Mouse (Mus musculus) kidney, embryonic 15.5 days (tissue): ENCODE measurements around the gene Fntb. TPM values are rescaled to one million over a fixed set of nuclear protein-coding genes. Genes with fewer than 3 reads are reported as not detected.

ENCODE experiments used
- ATAC-seq: fragments of 200-750 bp; cut with Nextera tagmentation; replicated peaks from 2 replicates; pipeline ENCODE4 v1.8.0; 2017; ENCODE audit warnings: moderate TSS enrichment; ENCODE audit not compliant: low FRiP score
- H3K27ac ChIP-seq: fragments of 300-500 bp; sonication (generic); 2 replicates; pipeline ENCODE4 v1.5.1; 2015; ENCODE audit warnings: mild to moderate bottlenecking, inconsistent platforms
- H3K27me3 ChIP-seq: fragments of 300-500 bp; sonication (generic); 2 replicates; pipeline ENCODE4 v1.6.1; 2015; ENCODE audit warnings: inconsistent platforms
- H3K36me3 ChIP-seq: fragments of 300-500 bp; sonication (generic); 2 replicates; pipeline ENCODE4 v1.6.1; 2015; ENCODE audit warnings: inconsistent platforms
- H3K4me1 ChIP-seq: fragments of 300-500 bp; sonication (generic); 2 replicates; pipeline ENCODE4 v1.6.1; 2015; ENCODE audit warnings: inconsistent platforms
- H3K4me2 ChIP-seq: fragments of 300-500 bp; sonication (generic); 2 replicates; pipeline ENCODE4 v1.6.1; 2015; ENCODE audit warnings: moderate library complexity, mild to moderate bottlenecking, inconsistent platforms
- H3K4me3 ChIP-seq: fragments of 300-500 bp; sonication (generic); replicated peaks from 2 replicates; pipeline ENCODE4 v1.5.1; 2015; ENCODE audit warnings: mild to moderate bottlenecking, inconsistent platforms
- H3K9ac ChIP-seq: fragments of 300-500 bp; sonication (generic); 2 replicates; pipeline ENCODE4 v1.6.1; 2015; ENCODE audit warnings: mild to moderate bottlenecking, inconsistent platforms
- H3K9me3 ChIP-seq: fragments of 300-500 bp; sonication (generic); replicated peaks from 2 replicates; pipeline ENCODE4 v1.6.1; 2016; ENCODE audit warnings: inconsistent platforms
- WGBS: fragments of 180-500 bp; shearing (Covaris S2); methylation state at CpG from one replicate; pipeline ENCODE4 v1.1.7; 2015; ENCODE audit warnings: mixed read lengths; 5-methylcytosine and 5-hydroxymethylcytosine counted together
- polyA plus RNA-seq: library from polyadenylated mRNA; unstranded; fragments of >200 nt; fragmentation: Nextera tagmentation; extraction: Ambion mirVana; gene quantifications from 2 replicates; pipeline ENCODE4 v1.2.1, GENCODE M21; 2015

Fntb gene
- polyA plus RNA-seq, 1 experiment from 2014 or later, result 43.7 TPM

DNA sequence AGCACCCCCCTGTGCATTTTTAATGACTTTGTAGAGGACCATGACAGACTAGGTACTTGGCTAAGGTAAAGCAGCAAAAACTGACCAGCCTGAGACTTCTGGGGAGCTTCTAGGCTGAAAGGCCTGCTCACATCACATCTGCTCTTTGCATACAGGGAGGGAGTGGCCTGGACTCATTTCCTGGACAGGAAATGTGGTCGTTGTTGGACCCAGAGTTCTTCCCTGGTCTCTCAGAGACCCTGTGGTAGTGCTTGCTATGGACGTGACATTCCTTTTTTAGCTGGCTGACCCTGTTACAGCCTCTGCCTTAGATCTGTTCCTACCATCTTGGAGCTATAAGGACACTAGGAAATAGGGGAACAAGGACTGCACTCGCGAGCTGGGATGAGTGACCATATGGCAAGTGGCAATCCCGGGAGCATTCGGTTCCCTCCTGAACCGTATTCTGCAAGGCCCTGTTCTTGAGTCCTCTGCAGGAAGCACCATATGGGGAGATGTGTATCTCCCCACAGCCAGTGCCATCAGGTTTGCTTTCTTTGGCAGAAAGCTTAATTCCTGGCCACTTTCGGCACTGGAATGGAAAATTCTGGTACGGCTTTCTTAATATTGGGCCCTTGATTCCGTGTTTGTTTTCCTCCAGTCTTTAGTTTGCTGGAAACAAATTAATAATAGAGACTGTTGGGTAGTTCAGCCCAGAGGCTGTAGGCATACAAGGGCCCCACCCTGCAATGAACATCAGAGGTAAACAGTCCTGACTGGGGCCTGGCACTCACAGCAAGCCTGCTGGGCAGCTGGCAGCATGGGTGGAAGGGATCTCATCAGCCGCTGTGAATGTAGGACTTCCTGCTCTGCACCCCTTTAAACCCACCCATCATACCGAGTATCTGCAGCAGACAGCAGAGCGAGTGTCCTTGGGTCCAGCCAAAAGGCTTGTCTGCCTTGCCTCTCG lies 166.6 kb downstream of the Fntb start:
- Histone ChIP-seq H3K4me3 (no peak overlapping the region), H3K9ac (no peak overlapping the region), H3K36me3 (peaks cover 20% of the 10 kb centered on the region), H3K4me1 (peaks cover 6% of the 10 kb centered on the region; the same call in 1 of the 2 replicates), H3K27ac (no peak overlapping the region), H3K27me3 (no peaks in the 10 kb centered on the region), H3K4me2 (no peak overlapping the region), H3K9me3 (no peaks in the 10 kb centered on the region)
- ATAC-seq, result no peak
- WGBS, result 55% methylated on average over 14 of the region's 14 CpGs

DNA sequence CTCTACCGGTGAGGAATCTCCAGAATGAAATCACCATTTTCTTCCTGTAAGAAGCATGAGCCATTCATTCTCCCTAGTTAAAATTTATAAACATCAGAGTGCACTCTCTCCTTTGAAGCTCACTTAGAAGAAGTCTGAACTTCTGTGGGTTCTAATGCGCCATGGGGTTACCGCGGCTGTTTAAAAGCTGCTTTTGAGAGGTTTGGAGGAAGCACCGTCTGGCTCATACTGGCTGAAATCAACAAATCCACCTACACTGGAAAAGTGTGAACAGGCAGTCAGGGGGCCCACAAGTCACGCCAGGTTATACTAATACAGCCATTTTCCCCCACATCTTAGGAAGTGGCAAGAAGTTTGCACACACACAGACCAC lies 167.3 kb downstream of the Fntb start:
- ATAC-seq, result no peak
- H3K36me3 ChIP-seq, result peaks cover 27% of the 10 kb centered on the region
- H3K27me3 ChIP-seq, result no peaks in the 10 kb centered on the region
- no peaks in the 10 kb centered on the region for H3K9me3 ChIP-seq
- H3K4me3 ChIP-seq, result no peak overlapping the region
- H3K4me2 ChIP-seq, result no peak overlapping the region
- no peak overlapping the region for H3K9ac ChIP-seq
- H3K4me1 ChIP-seq, result peaks cover 2% of the 10 kb centered on the region; the same call in 1 of the 2 replicates
- WGBS, result 88% methylated on average over 6 of the region's 6 CpGs
- no peak overlapping the region for H3K27ac ChIP-seq

DNA sequence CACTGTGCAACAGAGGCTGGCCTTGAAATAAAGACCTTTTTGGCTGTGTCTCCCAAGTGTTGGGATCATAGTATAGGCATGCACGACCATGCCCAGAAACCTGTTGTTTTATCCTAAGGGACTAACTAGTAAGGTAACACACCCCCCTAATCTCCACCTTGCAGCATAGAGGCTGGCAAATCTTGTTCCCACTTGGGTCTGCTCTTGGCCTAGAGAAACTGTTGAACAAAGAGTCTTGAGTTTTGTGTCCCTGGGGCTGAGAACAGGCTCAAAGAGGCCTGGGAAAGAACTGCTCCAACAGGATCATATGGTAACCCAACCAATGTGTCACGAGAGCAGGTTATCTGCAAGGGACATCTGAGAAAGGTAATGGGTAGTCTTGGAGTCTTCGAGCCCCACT lies 169.0 kb downstream of the Fntb start:
- Histone ChIP-seq H3K27ac (no peak overlapping the region), H3K9me3 (no peaks in the 10 kb centered on the region), H3K4me1 (no peaks in the 10 kb centered on the region), H3K4me2 (no peak overlapping the region), H3K27me3 (no peaks in the 10 kb centered on the region), H3K9ac (no peak overlapping the region), H3K36me3 (peaks cover 44% of the 10 kb centered on the region), H3K4me3 (no peak overlapping the region)
- ATAC-seq, result no peak
- WGBS, result 80% methylated on average over 3 of the region's 3 CpGs

DNA sequence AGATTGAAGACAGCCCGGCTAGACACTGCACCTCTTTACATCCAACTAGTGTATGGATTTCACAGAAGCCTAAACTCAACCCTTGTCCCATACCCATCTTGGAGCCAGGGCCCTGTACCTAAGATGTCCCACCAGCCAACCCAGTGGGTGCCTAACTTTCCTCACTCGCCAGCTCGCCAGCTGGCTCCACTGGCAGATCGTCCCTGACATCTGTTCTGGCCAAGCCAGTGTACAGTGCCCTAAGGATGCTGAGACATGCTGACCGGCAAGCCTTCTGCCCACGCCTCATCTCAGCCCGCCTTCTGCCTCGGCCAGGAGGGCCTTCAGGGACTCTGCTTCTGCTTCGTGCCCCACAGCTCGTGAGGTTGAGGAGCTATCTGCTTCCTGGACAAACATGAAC lies 170.8 kb downstream of the Fntb start:
- Histone ChIP-seq H3K4me3 (no peak overlapping the region), H3K36me3 (peaks cover 62% of the 10 kb centered on the region), H3K9ac (no peak overlapping the region), H3K27ac (no peak overlapping the region), H3K9me3 (no peaks in the 10 kb centered on the region), H3K27me3 (no peaks in the 10 kb centered on the region), H3K4me1 (no peaks in the 10 kb centered on the region), H3K4me2 (no peak overlapping the region)
- WGBS, result 90% methylated on average over 10 of the region's 10 CpGs
- no peak for ATAC-seq

DNA sequence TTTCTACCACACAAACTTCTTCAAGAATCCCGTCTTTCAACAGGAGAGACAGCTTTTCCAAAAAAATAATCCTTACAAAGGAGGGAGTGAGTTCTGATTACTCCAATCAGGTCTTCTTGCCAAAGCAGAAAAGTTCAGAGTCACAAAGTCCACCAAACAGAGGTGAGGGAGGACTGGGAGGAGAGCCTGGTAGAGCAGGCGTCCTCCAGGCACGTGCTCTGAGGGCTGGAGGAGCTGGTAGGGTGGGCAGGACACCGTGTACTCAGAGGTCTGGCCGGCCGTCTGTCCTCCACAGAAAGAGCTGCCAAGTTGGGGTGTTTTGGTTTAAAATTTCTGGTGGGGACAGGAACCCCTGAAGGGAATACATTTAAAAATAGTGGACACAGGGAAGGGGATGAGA lies 172.6 kb downstream of the Fntb start:
- whole genome bisulfite sequencing, result 85% methylated on average over 6 of the region's 6 CpGs
- H3K36me3 ChIP-seq, result peaks cover 80% of the 10 kb centered on the region

DNA sequence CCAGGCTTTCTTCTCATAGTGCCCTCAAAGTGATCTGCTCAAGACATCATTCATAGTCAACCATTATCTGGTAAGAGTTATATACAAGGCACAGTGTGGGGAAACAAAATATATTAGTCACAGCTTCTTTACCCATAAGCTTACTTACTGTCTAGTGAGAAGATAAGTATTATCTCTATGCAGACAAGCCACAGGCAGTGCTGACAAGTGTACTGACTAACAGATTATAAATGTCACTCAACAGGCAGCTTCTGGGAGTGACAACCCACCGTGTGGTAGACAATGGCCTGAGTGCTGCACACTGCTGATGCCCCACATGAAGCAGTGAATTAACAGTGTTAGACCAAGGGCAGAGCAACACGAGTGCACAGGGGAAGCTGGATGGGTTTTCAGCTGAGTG lies 176.1 kb downstream of the Fntb start:
- no peak overlapping the region for H3K27ac ChIP-seq
- 72% methylated on average over 2 of the region's 2 CpGs for WGBS
- H3K27me3 ChIP-seq, result no peaks in the 10 kb centered on the region
- ATAC-seq, result no peak
- H3K36me3 ChIP-seq, result peaks cover 99% of the 10 kb centered on the region
- H3K4me2 ChIP-seq, result no peak overlapping the region
- H3K9me3 ChIP-seq, result no peaks in the 10 kb centered on the region
- H3K4me1 ChIP-seq, result no peaks in the 10 kb centered on the region
- no peak overlapping the region for H3K4me3 ChIP-seq
- H3K9ac ChIP-seq, result no peak overlapping the region

More for the DNA sequence above, 172.6 kb downstream of the Fntb start:
- ATAC-seq, result no peak
- Histone ChIP-seq H3K27me3 (no peaks in the 10 kb centered on the region), H3K9ac (no peak overlapping the region), H3K4me2 (no peak overlapping the region), H3K4me3 (no peak overlapping the region), H3K4me1 (no peaks in the 10 kb centered on the region), H3K27ac (no peak overlapping the region), H3K9me3 (no peaks in the 10 kb centered on the region)

DNA sequence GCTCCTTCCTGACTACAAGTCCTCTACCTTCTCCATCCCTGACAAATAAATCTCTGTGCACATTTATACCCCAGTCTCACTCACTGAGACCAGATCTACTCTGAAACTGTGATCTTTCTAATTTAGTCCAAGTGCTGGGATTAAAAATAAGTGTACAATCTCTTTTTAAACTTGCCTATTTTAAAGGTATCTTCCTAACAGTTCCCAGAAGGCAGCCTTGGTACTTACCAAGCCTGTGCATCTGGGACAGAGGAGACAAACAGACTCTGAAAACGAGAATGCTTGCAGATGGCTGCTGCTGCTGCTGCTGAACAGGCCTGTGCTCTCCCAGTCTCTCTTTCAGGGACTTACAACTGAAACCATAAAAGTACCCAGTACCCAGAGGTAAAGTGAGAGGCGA lies 177.1 kb downstream of the Fntb start:
- H3K9ac ChIP-seq, result no peak overlapping the region
- H3K9me3 ChIP-seq, result no peaks in the 10 kb centered on the region
- no peaks in the 10 kb centered on the region for H3K4me1 ChIP-seq
- no peak for ATAC-seq
- no peak overlapping the region for H3K27ac ChIP-seq
- H3K4me2 ChIP-seq, result no peak overlapping the region
- WGBS, result 89% methylated on average over 2 of the region's 2 CpGs
- peaks cover 99% of the 10 kb centered on the region for H3K36me3 ChIP-seq
- no peak overlapping the region for H3K4me3 ChIP-seq
- H3K27me3 ChIP-seq, result no peaks in the 10 kb centered on the region

DNA sequence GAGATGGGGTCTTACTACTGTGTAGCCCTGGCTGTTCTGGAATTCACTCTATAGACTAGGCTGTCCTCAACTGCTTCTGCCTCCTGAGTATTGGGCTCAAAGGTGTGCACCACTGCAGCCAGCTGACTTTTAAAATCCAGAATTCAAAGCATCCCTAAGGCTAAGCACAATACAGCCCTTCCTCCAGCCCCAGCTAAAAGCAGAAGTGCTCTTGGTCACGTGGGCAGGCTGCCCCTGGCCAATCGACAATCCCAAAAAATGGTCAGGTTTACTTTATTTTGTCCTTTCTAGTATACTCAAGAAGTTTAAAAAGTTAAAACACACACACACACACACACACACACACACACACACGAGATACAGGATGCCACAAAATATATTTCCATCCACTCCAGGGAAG lies 177.7 kb downstream of the Fntb start:
- peaks cover 99% of the 10 kb centered on the region for H3K36me3 ChIP-seq

DNA sequence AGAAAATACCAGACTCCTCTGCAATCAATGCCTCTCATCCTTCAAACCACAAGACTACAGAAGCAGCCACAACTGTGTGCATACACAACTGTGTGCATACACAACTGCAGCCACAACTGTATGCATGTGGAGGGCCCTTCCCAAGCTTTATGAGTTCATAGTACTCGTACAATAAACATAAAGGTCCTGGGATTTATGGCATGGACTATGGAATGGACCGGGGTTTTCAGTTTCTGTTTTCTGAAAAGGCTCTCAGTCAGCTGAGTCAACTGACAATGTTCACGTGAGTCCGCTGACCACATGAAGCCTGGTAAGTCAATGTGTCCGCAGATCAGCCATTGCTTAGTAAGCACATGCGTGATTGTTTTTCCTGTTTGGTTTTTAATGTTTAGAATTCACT lies 178.1 kb downstream of the Fntb start:
- Histone ChIP-seq H3K9me3 (no peaks in the 10 kb centered on the region), H3K27ac (no peak overlapping the region), H3K4me2 (no peak overlapping the region), H3K4me3 (no peak overlapping the region), H3K4me1 (no peaks in the 10 kb centered on the region), H3K36me3 (peaks cover 99% of the 10 kb centered on the region), H3K27me3 (no peaks in the 10 kb centered on the region), H3K9ac (no peak overlapping the region)
- no peak for ATAC-seq
- 84% methylated on average over 6 of the region's 6 CpGs for WGBS

More for the DNA sequence above, 177.7 kb downstream of the Fntb start:
- Histone ChIP-seq H3K4me3 (no peak overlapping the region), H3K4me1 (no peaks in the 10 kb centered on the region), H3K9me3 (no peaks in the 10 kb centered on the region), H3K9ac (no peak overlapping the region), H3K4me2 (no peak overlapping the region), H3K27ac (no peak overlapping the region), H3K27me3 (no peaks in the 10 kb centered on the region)
- 86% methylated on average over 3 of the region's 3 CpGs for WGBS
- ATAC-seq, result no peak

DNA sequence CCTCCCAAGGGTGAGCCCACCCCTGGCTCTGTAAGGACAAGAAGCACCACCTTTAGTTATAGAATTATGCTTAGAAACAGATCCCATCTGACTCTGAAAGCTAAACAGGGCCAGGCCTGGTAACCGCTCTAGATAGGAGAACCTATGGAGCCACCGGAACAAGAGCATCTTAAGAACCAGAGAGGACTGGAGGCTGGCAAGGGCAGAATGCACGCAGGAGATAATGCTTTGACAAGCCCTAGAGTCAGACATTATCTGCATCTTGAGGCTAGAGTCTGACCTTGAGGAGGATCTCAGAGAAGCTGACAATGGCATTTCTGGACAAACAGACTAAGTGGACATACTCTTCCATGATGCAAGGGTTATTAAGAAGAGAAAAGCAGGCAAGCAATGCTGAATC lies 182.1 kb downstream of the Fntb start:
- Histone ChIP-seq H3K27ac (no peak overlapping the region), H3K9ac (no peak overlapping the region), H3K9me3 (no peaks in the 10 kb centered on the region), H3K36me3 (peaks cover 99% of the 10 kb centered on the region), H3K4me2 (no peak overlapping the region), H3K4me3 (no peak overlapping the region), H3K27me3 (no peaks in the 10 kb centered on the region), H3K4me1 (no peaks in the 10 kb centered on the region)
- ATAC-seq, result no peak
- 93% methylated on average over 3 of the region's 3 CpGs for WGBS

DNA sequence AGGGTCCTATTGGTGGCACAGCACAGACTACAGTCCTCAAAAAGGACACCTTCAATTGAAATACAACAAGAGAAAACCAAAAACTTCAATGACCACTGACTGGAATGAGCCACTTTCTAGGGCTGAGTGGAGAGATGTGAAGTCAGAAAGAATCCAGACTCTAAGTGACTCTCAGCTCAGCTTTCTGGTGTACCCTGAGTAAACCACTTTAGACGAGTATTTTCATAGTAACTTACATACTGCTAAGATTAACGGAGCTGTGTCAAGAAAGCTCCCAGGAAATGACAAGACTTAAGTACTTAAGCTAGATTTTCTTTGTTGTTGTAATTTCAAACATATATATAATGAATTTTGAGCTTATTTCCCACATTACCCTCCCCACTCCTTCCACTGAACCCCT lies 182.8 kb downstream of the Fntb start:
- no peak overlapping the region for H3K9ac ChIP-seq
- H3K27ac ChIP-seq, result no peak overlapping the region
- ATAC-seq, result no peak
- WGBS, result 87% methylated on average over 2 of the region's 2 CpGs
- H3K4me1 ChIP-seq, result no peaks in the 10 kb centered on the region
- no peaks in the 10 kb centered on the region for H3K27me3 ChIP-seq
- peaks cover 99% of the 10 kb centered on the region for H3K36me3 ChIP-seq
- H3K4me3 ChIP-seq, result no peak overlapping the region
- no peaks in the 10 kb centered on the region for H3K9me3 ChIP-seq
- H3K4me2 ChIP-seq, result no peak overlapping the region

DNA sequence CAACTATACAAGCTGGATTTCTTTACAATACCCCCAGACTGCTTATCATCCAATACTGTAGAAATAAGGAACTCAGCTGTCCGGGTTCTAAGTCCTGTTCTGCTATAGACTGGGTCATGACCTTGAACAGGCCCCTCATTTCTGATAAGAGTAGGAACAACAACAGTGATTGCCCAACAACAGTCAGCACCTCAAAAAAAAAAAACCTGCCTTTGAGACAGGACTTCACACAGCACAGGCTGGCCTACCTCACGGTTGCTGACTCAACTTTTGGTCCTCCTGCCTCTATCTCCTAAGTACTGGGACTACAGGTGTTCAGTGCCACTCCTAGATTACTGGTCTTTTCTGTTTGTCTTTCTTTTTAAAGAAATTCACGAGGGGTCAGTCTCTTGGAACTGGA lies 183.4 kb downstream of the Fntb start:
- WGBS, result 85% methylated on average over 3 of the region's 3 CpGs
- H3K27ac ChIP-seq, result no peak overlapping the region
- peaks cover 99% of the 10 kb centered on the region for H3K36me3 ChIP-seq
- no peak for ATAC-seq
- no peak overlapping the region for H3K4me2 ChIP-seq
- H3K9me3 ChIP-seq, result no peaks in the 10 kb centered on the region
- no peak overlapping the region for H3K4me3 ChIP-seq
- 0 out of 2 replicates have a peak, but pooled peaks cover under 1% of the 10 kb centered on the region for H3K4me1 ChIP-seq
- no peak overlapping the region for H3K9ac ChIP-seq
- H3K27me3 ChIP-seq, result no peaks in the 10 kb centered on the region

DNA sequence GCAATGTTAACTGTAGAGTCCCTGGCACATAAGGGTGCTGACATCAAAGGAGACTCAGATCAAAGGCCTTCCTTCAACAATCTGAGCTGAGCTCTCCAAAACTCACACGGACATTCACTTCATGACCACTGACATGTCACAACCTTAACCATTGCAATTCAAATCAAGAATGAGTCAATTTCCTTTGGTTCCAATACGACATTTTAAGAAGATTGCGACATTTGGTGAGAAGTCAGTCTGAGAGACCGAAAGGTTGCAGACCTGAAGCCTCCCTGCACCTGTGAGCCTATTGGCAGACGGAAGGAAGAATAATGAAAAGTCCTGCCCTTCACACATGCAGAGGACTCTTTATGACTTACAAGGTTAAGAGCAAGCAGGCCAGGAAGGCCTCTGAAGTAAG lies 184.9 kb downstream of the Fntb start:
- H3K9ac ChIP-seq, result no peak overlapping the region
- H3K36me3 ChIP-seq, result peaks cover 91% of the 10 kb centered on the region
- no peak overlapping the region for H3K27ac ChIP-seq
- no peak overlapping the region for H3K4me3 ChIP-seq
- 82% methylated on average over 5 of the region's 5 CpGs for WGBS
- no peaks in the 10 kb centered on the region for H3K27me3 ChIP-seq
- peaks cover 12% of the 10 kb centered on the region; the same call in 1 of the 2 replicates for H3K4me1 ChIP-seq
- no peaks in the 10 kb centered on the region for H3K9me3 ChIP-seq
- H3K4me2 ChIP-seq, result no peak overlapping the region
- ATAC-seq, result no peak
